Mouse (Mus musculus) heart, embryonic 11.5 days (tissue): ENCODE results near the gene Ociad1. TPM values are rescaled to one million over a fixed set of nuclear protein-coding genes. Genes with fewer than 3 reads are reported as not detected.
"Not testable (repeated sequence)": the region's sequence is repeated elsewhere in the genome, so short reads cannot be mapped to it uniquely, and the experiment has no call there.

Source experiments
- ATAC-seq: fragments of 200-750 bp; cut with Nextera tagmentation; replicated peaks from 2 replicates; pipeline ENCODE4 v1.8.0; 2017; ENCODE audit warnings: moderate library complexity; ENCODE audit not compliant: insufficient number of reproducible peaks, low FRiP score, low TSS enrichment
- H3K27ac ChIP-seq: fragments of 300-500 bp; sonication (generic); 2 replicates; pipeline ENCODE4 v1.5.1; 2014; ENCODE audit warnings: mild to moderate bottlenecking, low read depth, low read length
- H3K27me3 ChIP-seq: fragments of 300-500 bp; sonication (generic); 2 replicates; pipeline ENCODE4 v1.6.1; 2014; ENCODE audit warnings: mild to moderate bottlenecking, low read length, mixed read lengths; ENCODE audit not compliant: control insufficient read depth, insufficient read depth
- H3K36me3 ChIP-seq: fragments of 300-500 bp; sonication (generic); 2 replicates; pipeline ENCODE4 v1.6.1; 2014; ENCODE audit warnings: mild to moderate bottlenecking, low read length, moderate library complexity, mixed read lengths; ENCODE audit not compliant: control insufficient read depth, insufficient read depth
- H3K4me1 ChIP-seq: fragments of 300-500 bp; sonication (generic); 2 replicates; pipeline ENCODE4 v1.6.1; 2014; ENCODE audit warnings: low read length; ENCODE audit not compliant: control insufficient read depth, insufficient read depth
- H3K4me2 ChIP-seq: fragments of 300-500 bp; sonication (generic); 2 replicates; pipeline ENCODE4 v1.6.1; 2014; ENCODE audit warnings: mild to moderate bottlenecking, moderate library complexity
- H3K4me3 ChIP-seq: fragments of 300-500 bp; sonication (generic); 2 replicates; pipeline ENCODE4 v1.5.1; 2014; ENCODE audit warnings: low read depth, low read length
- H3K9ac ChIP-seq: fragments of 300-500 bp; sonication (generic); 2 replicates; pipeline ENCODE4 v1.6.1; 2014; ENCODE audit warnings: mild to moderate bottlenecking, low read depth, low read length, moderate library complexity
- H3K9me3 ChIP-seq: fragments of 300-500 bp; sonication (generic); replicated peaks from 2 replicates; pipeline ENCODE4 v1.6.1; 2016; ENCODE audit warnings: low read length; ENCODE audit not compliant: control insufficient read depth
- whole genome bisulfite sequencing: fragments of 180-500 bp; shearing (Covaris S2); extraction: QIAGEN DNeasy Blood & Tissue Kit; methylation state at CpG from one replicate; pipeline ENCODE4 v1.1.7; 2014; ENCODE audit not compliant: insufficient replicate concordance; 5-methylcytosine and 5-hydroxymethylcytosine counted together
- polyA plus RNA-seq: library from polyadenylated mRNA; unstranded; fragments of >200 nt; fragmentation: Nextera tagmentation; extraction: Ambion mirVana; gene quantifications from 2 replicates; pipeline ENCODE4 v1.2.1, GENCODE M21; 2014

Gene Ociad1
- polyA plus RNA-seq, 1 experiment from 2014 or later, result 156 TPM

DNA sequence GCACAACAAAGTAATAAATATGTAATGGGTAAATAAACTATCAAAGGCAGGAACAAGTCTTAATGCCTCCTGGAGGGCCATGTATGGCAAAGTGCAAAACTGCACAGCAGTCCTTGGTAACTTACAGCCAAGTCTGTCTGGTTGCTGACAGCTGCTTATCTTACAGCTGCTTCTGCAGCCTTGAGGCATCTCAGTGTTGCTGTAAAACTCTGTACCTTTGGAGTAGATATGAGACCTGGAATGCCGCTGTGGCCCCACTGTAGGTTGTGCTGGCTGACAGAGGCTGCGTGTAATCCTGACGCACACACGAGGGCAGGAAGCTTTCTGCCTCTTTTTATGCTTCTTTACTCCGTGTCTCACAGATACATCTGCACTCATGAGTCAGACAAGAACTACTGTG lies 18.9 kb downstream of the Ociad1 start:
- no peak overlapping the region for H3K9ac ChIP-seq
- WGBS, result 22% methylated on average over 5 of the region's 5 CpGs
- peaks cover 26% of the 10 kb centered on the region for H3K4me1 ChIP-seq
- H3K4me2 ChIP-seq, result no peak overlapping the region
- H3K9me3 ChIP-seq, result no peaks in the 10 kb centered on the region
- no peak overlapping the region for H3K4me3 ChIP-seq
- peaks cover 40% of the 10 kb centered on the region for H3K36me3 ChIP-seq
- H3K27ac ChIP-seq, result peak overlapping the region; percentile 65
- H3K27me3 ChIP-seq, result no peaks in the 10 kb centered on the region
- ATAC-seq, result peak; percentile 78

GRCm38 (mm10) chr5:73313591-73313990 lies 21.0 kb downstream of the Ociad1 start:
- no peak for ATAC-seq
- Histone ChIP-seq H3K27me3 (no peaks in the 10 kb centered on the region), H3K36me3 (peaks cover 29% of the 10 kb centered on the region), H3K4me1 (peaks cover 26% of the 10 kb centered on the region), H3K4me3 (no peak overlapping the region), H3K4me2 (no peak overlapping the region), H3K27ac (no peak overlapping the region), H3K9me3 (no peaks in the 10 kb centered on the region), H3K9ac (no peak overlapping the region)
- WGBS, result 82% methylated on average over 10 of the region's 10 CpGs

DNA sequence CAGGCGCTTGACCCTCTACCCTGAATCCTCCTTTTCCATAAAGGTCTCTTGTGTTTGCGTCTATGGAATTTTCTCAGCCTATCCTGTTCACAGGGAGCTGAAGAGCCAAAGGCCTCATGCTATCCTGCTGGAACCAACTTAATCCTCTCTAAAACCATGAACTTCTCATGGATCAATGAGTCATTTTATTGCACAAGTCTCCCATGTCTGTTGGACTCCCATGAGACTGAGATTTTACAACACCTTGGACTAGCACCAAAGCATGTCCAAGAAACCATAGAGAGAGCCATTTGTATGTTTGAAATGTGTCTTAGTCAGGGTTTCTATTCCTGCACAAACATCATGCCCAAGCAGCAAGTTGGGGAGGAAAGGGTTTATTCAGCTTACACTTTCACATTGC lies 22.1 kb downstream of the Ociad1 start:
- ATAC-seq, result no peak
- 91% methylated on average over 2 of the region's 2 CpGs for WGBS
- Histone ChIP-seq H3K4me3 (no peak overlapping the region), H3K4me2 (no peak overlapping the region), H3K4me1 (peaks cover 26% of the 10 kb centered on the region), H3K9ac (no peak overlapping the region), H3K27me3 (no peaks in the 10 kb centered on the region), H3K27ac (no peak overlapping the region), H3K9me3 (no peaks in the 10 kb centered on the region), H3K36me3 (peaks cover 28% of the 10 kb centered on the region)

DNA sequence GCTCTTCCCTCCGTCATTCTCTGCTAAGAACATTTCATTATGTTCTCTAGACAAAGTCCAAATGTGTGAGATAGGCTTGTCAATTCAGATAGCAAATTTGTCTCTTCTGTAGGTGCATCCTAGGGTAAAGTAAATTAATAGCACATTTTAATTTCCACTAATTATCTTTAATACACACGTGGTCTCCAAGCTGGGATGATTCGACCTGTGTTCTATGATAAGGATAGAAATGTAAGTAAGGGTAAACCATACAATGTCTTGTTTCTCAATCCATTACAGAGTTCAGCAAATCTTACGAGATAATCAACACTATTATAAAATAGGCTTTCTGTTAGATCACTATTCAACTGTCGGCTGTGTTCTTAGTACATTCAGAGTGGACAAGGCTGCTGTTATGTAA lies 26.7 kb downstream of the Ociad1 start:
- peaks cover 9% of the 10 kb centered on the region for H3K4me1 ChIP-seq
- no peak overlapping the region for H3K4me2 ChIP-seq
- ATAC-seq, result no peak
- no peak overlapping the region for H3K4me3 ChIP-seq
- H3K9ac ChIP-seq, result no peak overlapping the region
- WGBS, result 90% methylated on average over 5 of the region's 5 CpGs
- H3K36me3 ChIP-seq, result peaks cover 7% of the 10 kb centered on the region
- no peak overlapping the region for H3K27ac ChIP-seq
- H3K9me3 ChIP-seq, result no peaks in the 10 kb centered on the region
- no peaks in the 10 kb centered on the region for H3K27me3 ChIP-seq

DNA sequence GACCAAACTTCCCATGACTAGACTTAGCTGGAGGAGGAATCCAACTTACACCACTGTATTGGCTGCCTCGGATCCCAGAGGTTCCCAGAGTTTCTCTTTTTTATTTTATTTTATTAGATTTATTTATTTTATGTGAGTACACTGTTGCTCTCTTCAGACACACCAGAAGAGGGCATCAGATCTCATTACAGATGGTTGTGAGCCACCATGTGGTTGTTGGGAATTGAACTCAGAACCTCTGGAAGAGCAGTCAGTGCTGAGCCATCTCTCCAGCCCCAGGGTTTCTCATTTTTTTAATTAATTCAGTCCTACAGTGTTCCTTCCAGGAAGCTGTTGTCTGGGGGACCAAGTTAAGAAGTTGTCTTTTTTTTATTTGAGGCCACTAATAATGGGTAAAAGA lies 30.1 kb downstream of the Ociad1 start:
- ATAC-seq, H3K4me1 ChIP-seq, H3K27me3 ChIP-seq, H3K9me3 ChIP-seq, H3K4me2 ChIP-seq, H3K4me3 ChIP-seq, H3K27ac ChIP-seq, H3K9ac ChIP-seq, H3K36me3 ChIP-seq: not testable (repeated sequence)
- 85% methylated on average over 1 of the region's 1 CpGs for WGBS

- ATAC-seq, result no peak
- H3K36me3 ChIP-seq, result no peaks in the 10 kb centered on the region
- 79% methylated on average over 5 of the region's 5 CpGs for WGBS
- no peak overlapping the region for H3K4me2 ChIP-seq
- no peak overlapping the region for H3K27ac ChIP-seq
- H3K9me3 ChIP-seq, result no peaks in the 10 kb centered on the region
- no peak overlapping the region for H3K9ac ChIP-seq
- no peaks in the 10 kb centered on the region for H3K27me3 ChIP-seq
- no peaks in the 10 kb centered on the region for H3K4me1 ChIP-seq
- H3K4me3 ChIP-seq, result no peak overlapping the region
These were observed 31.0 kb downstream of the Ociad1 start for GRCm38 (mm10) chr5:73323602-73324001.

- no peaks in the 10 kb centered on the region for H3K27me3 ChIP-seq
- H3K36me3 ChIP-seq, result no peaks in the 10 kb centered on the region
- H3K27ac ChIP-seq, result no peak overlapping the region
- no peak overlapping the region for H3K4me3 ChIP-seq
- H3K9ac ChIP-seq, result no peak overlapping the region
- H3K4me2 ChIP-seq, result no peak overlapping the region
- no peaks in the 10 kb centered on the region for H3K9me3 ChIP-seq
- no peak for ATAC-seq
- H3K4me1 ChIP-seq, result no peaks in the 10 kb centered on the region
- WGBS, result 76% methylated on average over 8 of the region's 8 CpGs
These were observed 32.1 kb downstream of the Ociad1 start for GRCm38 (mm10) chr5:73324526-73325170.

DNA sequence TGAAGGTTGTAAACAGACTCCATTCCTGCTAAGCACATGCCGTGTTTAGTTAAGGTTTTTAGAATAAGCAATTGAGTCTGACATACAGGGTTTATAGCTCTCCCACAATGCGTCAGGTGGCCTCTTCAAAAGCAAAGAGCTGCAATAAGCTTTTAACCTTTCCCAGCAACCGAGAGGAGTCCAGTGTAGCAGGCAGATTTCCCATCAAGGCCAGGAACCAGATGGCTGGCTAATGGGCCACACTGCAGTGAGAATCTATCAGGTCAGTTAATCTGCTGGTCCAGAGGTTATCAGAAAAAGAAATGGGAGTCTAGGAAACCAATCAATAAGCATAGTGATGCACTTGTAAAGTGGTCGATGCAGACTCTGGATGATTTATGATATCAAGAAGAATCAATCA lies 38.4 kb downstream of the Ociad1 start:
- H3K4me2 ChIP-seq, result no peak overlapping the region
- H3K9ac ChIP-seq, result no peak overlapping the region
- H3K27me3 ChIP-seq, result no peaks in the 10 kb centered on the region
- ATAC-seq, result no peak
- no peak overlapping the region for H3K27ac ChIP-seq
- no peaks in the 10 kb centered on the region for H3K9me3 ChIP-seq
- H3K4me3 ChIP-seq, result no peak overlapping the region
- 53% methylated on average over 4 of the region's 4 CpGs for WGBS
- no peaks in the 10 kb centered on the region for H3K36me3 ChIP-seq
- H3K4me1 ChIP-seq, result peaks cover 19% of the 10 kb centered on the region

DNA sequence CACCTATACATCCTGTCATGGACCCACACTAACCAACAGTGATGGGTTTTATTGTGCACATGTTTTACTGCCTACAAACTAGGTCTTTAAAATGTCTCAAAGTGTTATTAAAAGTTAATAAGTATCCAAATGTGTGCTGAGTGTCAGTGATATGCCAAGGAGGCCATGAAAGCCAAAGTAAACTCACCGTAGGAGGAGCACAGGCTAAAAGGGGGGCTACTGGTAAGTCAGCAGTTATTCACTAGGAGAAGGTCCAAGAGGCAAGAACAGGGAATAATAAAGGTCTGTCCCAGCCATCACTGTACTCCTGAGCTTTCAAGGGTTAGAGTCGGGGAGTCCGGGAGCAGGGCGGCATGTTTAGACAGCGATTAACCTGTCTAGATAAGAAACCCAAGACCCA lies 43.9 kb downstream of the Ociad1 start:
- no peak overlapping the region for H3K4me3 ChIP-seq
- ATAC-seq, result no peak
- no peak overlapping the region for H3K27ac ChIP-seq
- H3K9ac ChIP-seq, result no peak overlapping the region; the same call in 1 of the 2 replicates
- H3K4me1 ChIP-seq, result peaks cover 33% of the 10 kb centered on the region
- no peaks in the 10 kb centered on the region for H3K27me3 ChIP-seq
- no peaks in the 10 kb centered on the region for H3K36me3 ChIP-seq
- WGBS, result 21% methylated on average over 5 of the region's 5 CpGs
- H3K9me3 ChIP-seq, result no peaks in the 10 kb centered on the region
- H3K4me2 ChIP-seq, result 0 out of 2 replicates have a peak overlapping the region, but pooled peaks have one; percentile 15
